Mouse (Mus musculus) megakaryocyte, embryonic 14.5 days (primary cell): Measurements from ENCODE around the gene Ado.

Experiments used
- FLI1 ChIP-seq: IDR thresholded peaks from 2 replicates; pipeline ENCODE4 v1.6.1; 2012; ENCODE audit warnings: low read length, inconsistent platforms, mixed read lengths
- GATA1 ChIP-seq: IDR thresholded peaks from 3 replicates; pipeline ENCODE4 v1.6.1; 2012; ENCODE audit warnings: mixed read lengths, low read length, inconsistent platforms, borderline replicate concordance

GRCm38 (mm10) chr10:67559765-67560394, 11.1 kb upstream of the Ado start:
- TF ChIP-seq GATA1 (no peak), FLI1 (no peak)
